Mouse (Mus musculus) common myeloid progenitor, adult 5-6 weeks (primary cell): ENCODE results near the gene Cd6. TPM values are rescaled to one million over a fixed set of nuclear protein-coding genes. Genes with fewer than 3 reads are reported as not detected.
A peak's percentile ranks its signal among the peaks of the same experiment; 100 is the strongest.

Source experiments
- ATAC-seq: replicated peaks from 2 replicates; pipeline ENCODE4 v1.8.0; 2016; ENCODE audit warnings: low read depth, mild to moderate bottlenecking, moderate TSS enrichment, inconsistent platforms; ENCODE audit not compliant: poor library complexity, severe bottlenecking
- total RNA-seq: library from RNA; stranded (forward); fragments of 200-1000, 187-1606 nt; gene quantifications from 2 replicates; pipeline ENCODE4 v1.2.3, GENCODE M21; 2017

The Cd6 gene
- total RNA-seq, 1 experiment from 2014 or later, result 0.46 TPM

GRCm38 (mm10) chr19:10804850-10805660, 24.8 kb downstream of the Cd6 start:
- no peak for ATAC-seq

GRCm38 (mm10) chr19:10803751-10804150, 26.1 kb downstream of the Cd6 start:
- ATAC-seq, result peak; percentile 67; the same call in 1 of the 2 replicates

- ATAC-seq, result no peak
Observed at GRCm38 (mm10) chr19:10801906-10802305, 28.0 kb downstream of the Cd6 start.

DNA sequence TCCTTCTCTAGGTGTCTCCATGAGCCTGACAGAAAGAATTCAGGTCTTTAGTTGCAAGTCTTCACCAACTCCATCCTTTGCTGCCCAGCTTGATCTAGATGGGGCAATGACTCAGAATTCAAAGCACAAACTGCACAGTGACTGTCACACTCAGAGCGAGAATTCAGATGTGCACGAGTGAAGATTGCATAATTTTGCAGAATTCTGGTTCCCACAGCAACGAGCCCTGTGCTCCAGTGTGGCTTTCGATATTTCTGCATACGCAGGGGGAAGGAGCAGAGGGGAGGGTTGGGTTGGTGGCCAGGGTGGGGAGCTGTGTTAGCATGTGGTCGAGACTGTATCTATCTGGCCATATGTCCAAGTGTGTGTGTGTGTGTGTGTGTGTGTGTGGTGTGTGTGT, 28.8 kb downstream of the Cd6 start:
- peak; percentile 88 for ATAC-seq

DNA sequence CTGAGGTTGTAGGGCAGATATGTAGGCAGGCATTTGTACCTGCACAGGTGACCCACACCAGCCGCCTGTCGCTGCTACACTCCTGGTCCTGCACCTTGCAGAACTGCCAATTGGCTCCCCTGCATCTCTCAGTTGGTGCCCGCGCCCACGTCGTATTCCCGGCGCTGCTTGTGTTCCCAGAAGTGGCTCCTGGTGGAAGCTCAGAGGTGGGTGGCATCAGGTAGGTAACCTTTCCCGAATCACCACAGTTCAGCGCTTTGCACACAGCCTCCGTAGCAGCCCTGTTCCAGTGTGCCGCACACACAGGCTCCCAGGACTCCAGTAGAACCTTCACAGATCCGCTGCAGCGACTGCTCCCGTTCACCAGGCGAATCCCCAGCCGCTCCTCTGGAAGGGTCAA, 30.7 kb downstream of the Cd6 start:
- ATAC-seq, result no peak

DNA sequence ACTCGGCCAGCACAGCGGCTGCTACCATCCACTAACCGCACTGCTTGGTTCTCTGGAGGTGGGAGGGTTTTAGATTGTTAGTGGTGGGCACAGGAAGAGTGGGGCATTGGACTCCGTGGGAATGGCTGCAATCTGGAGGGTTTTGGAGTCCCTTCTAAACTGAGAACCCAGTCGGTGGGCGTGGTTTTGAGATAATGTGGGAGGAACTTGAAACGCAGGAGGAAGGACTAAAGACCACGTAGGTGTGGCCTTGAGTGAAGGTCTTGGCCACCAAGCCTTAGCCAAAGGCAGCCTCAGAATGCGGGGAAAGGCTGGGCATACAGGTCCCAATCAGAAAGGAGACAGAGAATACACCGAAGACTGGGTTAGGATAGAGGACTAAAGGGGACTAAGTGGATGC, 31.3 kb downstream of the Cd6 start:
- ATAC-seq, result no peak

GRCm38 (mm10) chr19:10794916-10795315, 34.9 kb downstream of the Cd6 start:
- no peak for ATAC-seq

GRCm38 (mm10) chr19:10793044-10793443, 36.8 kb downstream of the Cd6 start:
- ATAC-seq, result no peak

GRCm38 (mm10) chr19:10790323-10790722, 39.5 kb downstream of the Cd6 start:
- no peak for ATAC-seq

DNA sequence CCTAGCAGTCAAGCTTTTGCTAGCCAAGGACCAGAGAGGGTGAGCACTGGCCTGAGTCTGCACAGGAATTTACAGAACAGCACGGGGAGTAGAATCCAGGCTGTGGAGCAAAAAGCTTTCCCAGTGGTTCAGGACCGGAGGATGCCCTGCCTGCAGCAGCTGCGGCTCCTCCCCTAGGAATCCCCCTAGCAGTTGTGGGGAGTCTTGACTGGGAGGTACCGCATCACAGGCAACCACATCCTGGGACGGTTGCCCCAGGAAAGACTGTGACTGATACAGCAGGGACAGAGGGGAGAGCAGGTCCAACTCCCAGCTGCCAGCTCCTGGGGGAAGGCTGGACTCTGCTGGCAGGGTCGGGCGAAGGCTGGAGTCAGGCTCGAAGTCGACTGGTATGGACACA, 41.6 kb downstream of the Cd6 start:
- ATAC-seq, result peak; percentile 22; the same call in 1 of the 2 replicates

DNA sequence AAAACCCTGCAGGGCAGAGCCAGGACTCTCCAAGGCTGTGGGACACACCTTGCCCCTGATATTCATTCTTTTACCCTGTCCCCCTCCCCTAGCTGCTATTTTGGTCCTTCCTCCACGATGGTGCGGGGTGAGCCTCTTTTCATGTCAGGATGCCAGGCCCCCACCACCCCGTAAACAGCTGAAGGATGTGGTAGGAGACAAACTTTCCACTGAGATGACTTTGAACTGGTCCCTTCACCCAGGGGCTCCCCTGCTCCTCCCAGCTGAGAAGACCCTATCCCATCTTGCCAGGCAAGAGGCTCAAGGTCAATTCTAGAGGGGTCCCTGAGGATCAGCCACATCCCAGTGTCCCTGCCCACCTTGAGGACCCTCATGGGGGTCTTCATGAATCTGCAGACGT, 42.5 kb downstream of the Cd6 start:
- no peak for ATAC-seq

DNA sequence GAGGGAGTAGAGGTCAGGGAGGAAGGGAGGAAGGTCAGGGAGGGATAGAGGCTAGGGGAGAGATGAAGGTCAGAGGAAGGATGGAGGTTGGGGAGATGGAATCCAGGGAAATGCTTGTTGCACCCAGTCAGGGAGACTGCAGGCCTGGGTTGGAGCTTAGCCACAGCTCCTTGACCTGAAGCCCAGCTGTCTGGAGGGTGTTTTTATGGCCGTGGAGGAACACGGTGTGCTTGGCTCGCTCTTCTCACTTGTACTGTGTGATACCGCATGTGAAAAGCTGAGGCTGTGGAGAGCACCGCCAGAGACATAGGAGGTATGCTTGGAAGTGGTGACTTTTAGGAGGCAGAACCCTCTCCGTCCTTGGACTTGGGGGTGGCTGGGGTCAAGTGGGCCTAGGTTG, 43.1 kb downstream of the Cd6 start:
- no peak for ATAC-seq

DNA sequence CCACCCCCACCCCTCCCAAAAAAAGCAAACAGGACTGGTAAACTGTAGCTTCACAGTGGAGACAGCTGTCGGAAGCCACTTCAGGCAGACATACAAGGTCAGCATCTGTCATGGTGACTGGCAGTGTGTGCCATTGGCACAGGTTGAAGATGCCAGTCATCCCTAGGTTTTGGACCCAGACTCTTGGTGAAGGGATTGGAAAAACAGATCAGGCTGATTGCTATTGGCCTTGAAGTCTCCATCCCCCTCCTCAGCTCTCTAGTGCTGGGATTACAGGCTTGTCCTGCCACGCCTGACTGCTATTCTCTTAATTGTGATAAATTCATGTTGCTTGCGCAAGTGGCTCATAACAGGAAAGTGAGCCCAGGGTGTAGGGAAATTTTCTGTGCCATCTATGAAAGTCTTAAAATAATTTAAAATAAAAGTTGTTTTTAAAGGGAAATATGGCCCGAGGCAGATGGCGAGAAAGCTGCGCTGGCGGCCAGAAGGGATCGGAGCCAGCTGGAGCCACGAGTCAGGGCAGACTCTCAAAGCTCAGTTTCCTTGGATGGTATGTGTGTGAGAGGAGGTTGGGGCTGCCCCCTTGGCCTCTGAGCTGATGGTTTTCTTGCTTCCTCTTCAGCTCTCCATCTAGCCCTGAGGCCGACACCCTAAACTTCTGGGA, 44.9 kb downstream of the Cd6 start:
- ATAC-seq, result no peak

GRCm38 (mm10) chr19:10784061-10784460, 45.8 kb downstream of the Cd6 start:
- no peak for ATAC-seq

- no peak for ATAC-seq
Observed at GRCm38 (mm10) chr19:10783168-10783567, 46.7 kb downstream of the Cd6 start.

GRCm38 (mm10) chr19:10781641-10782040, 48.2 kb downstream of the Cd6 start:
- ATAC-seq, result no peak

GRCm38 (mm10) chr19:10776906-10777305, 53.0 kb downstream of the Cd6 start:
- ATAC-seq, result no peak

GRCm38 (mm10) chr19:10774141-10774540, 55.7 kb downstream of the Cd6 start:
- ATAC-seq, result no peak

- ATAC-seq, result no peak
Observed at GRCm38 (mm10) chr19:10773384-10773783, 56.5 kb downstream of the Cd6 start.

DNA sequence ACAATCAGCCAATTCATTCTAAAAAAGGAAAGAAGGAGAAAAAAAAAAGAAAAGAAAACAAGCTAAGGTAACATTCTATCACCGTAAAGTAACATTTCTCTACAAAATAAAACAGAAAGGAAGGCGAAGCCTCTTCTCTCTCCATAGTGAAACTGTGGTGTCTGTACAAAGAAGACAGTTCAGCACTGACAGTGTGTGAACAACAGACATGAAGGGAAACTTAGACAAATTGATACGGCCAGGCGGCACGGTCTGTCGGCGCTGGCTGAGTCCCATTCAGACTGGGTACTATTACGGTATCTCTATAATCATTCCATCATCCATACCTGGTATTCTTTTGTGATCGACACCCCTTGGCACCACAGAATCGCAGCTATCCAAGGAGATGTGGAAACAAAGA, 57.0 kb downstream of the Cd6 start:
- ATAC-seq, result no peak

DNA sequence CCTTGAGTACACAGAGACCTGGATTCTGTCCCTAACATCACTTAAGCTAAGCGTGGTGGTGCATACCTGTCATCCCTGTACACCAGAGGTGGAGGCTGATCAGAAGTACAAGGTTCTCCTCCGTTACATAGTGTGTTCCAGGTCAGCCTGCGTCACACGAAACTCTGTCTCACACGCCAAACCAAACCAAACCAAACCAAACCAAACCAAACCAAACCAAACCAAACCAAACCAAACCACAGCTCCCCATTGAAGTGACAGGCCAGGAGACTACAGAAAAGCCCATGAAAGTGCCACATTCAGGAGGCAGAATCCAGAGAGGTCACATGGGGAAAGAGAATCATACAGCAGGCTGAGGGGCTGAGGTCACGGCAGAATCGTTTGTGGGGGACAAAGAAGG, 57.9 kb downstream of the Cd6 start:
- ATAC-seq, result no peak
